Mouse (Mus musculus): Measurements from ENCODE around the gene 1700020N01Rik.

1700020N01Rik gene

GRCm38 (mm10) chr10:21604476-21604875, 11.5 kb downstream of the 1700020N01Rik start:
- DNase-seq (ENCODE audit: low spot score) = no peak

- no peak for DNase-seq (ENCODE audit: low spot score)
These were observed 12.1 kb downstream of the 1700020N01Rik start for GRCm38 (mm10) chr10:21605011-21605571.

DNA sequence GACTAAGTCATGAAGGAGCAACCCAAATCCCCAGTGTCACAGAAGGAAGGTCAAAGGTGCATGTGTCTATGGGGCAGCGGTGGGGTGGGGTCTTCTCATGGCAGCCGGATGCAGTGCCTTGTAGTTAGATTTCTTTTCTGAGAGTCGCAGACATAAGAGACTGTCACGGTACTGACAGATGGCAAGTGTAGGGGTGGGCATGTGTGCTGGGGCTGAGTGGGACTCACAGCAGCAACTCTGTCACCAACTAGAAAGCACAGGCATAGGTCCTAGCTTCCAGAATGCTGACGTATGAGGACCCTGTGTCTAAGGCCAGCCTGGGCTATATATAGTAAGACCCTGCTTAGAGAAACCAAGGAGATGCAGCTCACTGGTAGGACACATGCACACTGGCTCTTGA, 12.7 kb downstream of the 1700020N01Rik start:
- DNase-seq (ENCODE audit: low spot score) = no peak

GRCm38 (mm10) chr10:21606931-21607330, 14.0 kb downstream of the 1700020N01Rik start:
- no peak for DNase-seq (ENCODE audit: low spot score)

GRCm38 (mm10) chr10:21609583-21609982, 16.6 kb downstream of the 1700020N01Rik start:
- DNase-seq (ENCODE audit: low spot score) = no peak

- no peak for DNase-seq (ENCODE audit: low spot score)
These were observed 20.3 kb downstream of the 1700020N01Rik start for GRCm38 (mm10) chr10:21613021-21613860.

- no peak for DNase-seq (ENCODE audit: low spot score)
These were observed 21.6 kb downstream of the 1700020N01Rik start for GRCm38 (mm10) chr10:21614520-21614919.

DNA sequence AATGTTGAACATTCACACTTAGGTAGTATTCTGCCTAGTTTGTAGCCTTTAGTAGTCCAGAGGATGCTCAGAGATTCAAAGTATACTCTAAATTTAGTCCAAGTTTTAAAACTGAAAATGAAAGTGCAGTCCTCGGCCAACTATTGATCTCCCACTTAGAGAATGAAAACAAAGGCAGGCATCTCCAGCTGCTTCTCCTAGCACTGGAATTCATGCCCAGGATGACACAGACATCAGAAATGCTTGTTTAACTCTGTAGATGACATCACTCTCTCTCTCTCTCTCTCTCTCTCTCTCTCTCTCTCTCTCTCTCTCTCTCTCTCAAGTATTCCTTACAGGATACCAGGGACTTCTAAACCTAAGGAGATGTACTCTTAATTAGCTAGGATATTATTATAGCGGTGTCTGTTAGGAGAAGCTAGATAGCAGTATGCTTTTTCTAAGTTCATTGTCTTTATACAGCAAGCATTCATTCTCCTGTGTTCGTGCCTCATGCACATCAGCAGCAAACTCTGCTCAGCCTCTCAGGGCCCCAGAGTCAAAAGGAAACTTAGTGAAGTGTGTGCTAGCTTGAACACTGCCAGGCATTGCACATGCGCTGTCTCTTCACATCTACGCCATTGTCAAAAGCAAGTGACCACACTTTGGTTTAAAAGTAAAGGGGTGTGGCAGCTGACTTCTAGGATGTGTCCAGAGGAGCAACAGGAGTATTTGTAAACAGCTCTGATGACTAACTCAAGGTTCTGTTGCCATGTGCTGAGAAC, 26.0 kb downstream of the 1700020N01Rik start:
- no peak for DNase-seq (ENCODE audit: low spot score)

DNA sequence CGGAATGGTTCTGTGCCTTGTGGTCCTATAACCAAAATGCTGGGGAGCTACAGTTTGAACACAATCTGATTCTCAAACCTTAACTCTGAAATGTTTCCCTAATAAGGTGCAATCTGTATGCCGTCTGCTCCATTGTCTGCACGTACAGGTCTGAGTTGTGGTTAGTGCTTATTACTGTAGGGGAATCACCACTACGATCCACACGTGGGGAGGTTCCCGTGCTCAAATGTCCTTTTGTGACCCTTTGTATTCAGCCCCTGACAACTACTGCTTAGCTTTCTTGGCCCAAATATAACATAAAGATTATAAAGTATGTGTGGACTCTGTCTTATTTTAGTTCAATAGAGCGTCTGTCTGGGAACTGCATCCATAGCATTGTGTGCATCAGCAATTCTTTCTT, 29.1 kb downstream of the 1700020N01Rik start:
- DNase-seq (ENCODE audit: low spot score) = no peak

GRCm38 (mm10) chr10:21628555-21628954, 35.6 kb downstream of the 1700020N01Rik start:
- DNase-seq (ENCODE audit: low spot score) = no peak

DNA sequence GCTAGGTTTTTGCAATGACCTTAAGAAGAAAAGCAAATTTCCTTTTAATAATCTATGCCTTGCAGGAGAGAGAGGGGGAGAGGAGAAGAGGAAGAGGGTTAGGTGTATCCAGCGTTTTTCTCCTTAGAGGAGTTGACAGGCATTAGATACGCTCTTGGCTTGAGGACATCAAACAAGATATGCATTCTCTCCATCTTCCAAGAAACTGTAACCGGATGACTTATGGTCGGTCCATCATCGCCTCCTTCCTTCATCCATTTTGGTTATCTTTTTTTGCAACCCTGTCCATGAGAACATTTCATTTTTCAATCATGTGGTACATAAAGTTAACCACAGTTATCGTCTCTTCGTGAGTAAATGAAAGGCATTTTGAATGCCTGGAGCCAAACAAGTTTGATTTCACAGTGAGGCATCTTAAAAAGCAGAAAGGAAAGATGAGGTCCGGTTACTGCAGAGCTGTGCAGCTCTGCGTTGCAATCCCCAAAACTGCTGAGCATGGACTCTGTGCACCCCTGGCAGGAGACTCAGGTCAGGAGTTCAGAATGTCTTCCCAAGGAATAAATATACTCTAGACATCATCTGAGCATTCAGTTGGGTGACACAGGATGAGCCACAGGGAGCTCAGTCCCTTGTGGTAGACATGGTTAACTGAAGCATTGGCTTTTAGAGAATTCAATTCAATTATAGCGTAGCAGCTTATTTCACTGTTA, 36.2 kb downstream of the 1700020N01Rik start:
- no peak for DNase-seq (ENCODE audit: low spot score)

DNA sequence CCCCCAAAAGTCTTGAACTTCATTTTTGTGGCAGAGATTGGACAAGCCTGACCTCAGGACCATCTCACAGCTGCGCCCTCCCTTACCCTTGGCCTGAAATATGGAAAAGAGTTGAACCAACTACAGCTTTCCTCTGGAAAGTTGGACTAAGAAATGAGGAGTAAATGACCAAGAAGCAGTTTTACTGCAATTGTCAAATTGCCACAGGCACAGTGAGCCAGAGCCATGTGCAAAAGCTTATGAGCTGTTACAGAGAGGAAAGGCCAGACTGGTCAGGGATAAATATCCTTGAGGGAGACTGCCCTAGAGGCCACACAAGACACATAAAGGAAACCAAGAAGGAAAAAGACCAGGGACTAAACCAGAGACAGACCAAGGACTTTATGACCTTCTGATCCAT, 38.5 kb downstream of the 1700020N01Rik start:
- no peak for DNase-seq (ENCODE audit: low spot score)

DNA sequence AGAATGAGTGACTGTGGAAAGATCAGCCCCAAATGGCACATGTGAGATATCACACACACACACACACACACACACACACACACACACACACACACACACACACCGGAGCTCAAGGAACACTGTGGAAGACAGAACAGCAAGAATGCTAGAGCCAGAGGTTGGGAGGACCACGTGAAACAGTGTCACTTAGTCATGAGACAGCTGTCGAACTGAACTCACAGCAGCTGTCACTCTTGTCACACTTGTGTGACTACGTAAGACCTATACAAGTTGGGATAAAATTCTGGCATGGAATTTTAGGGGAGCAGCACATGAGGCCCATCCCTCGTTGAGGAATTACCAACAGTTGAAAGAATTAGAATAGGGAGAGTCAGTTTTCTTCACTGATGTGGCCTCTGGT, 39.7 kb downstream of the 1700020N01Rik start:
- no peak for DNase-seq (ENCODE audit: low spot score)

DNA sequence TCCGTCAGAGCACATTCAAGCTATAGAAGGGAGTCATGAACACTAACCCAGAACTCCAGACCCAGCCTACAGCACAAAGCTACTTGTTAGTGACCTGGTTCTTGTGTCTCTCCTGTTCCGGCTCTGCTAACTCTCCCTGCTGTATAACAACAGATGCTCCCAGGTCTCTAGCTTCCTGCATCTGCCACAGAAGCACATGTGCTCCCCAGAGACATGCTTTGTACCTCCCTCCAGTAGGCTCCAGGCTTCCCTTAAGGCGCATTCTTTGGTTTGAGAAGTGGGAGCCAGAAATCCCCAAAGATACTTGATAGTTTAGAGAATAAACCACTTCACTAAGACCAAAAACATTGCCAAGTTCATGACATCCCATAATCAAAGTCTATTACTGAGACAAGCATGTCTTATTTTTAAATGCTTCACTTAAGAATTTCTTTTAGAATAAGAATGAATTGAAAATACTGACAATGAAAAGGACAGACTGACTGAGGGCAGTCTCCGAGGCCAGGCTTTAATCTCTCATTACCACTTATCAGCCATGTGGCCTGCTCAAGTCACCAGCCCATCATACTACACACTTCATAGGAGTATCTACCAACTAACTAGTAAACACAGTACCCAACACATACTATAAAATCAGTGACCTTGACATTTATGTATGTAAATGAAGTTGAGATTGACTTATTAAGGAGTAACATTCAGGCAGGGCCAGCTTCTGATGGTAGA, 43.2 kb downstream of the 1700020N01Rik start:
- DNase-seq (ENCODE audit: low spot score) = no peak

DNA sequence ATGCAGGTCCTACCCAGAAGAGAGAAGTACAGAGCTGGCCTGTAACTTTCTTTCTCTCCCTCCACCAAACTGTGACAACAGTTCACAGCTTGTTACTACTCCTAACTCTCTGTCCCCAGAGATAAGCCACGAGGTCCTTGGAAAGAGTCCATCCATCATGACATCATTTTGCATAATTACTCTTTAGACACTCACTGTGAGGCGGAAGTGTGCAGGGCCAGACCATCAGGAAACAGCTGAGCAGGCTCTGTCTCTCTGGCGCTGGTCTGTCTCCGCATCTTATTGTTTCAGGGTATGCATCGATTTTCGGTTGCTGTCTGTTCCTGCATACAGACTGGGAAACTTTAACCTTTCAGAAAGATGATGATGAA, 43.8 kb downstream of the 1700020N01Rik start:
- DNase-seq (ENCODE audit: low spot score) = no peak

DNA sequence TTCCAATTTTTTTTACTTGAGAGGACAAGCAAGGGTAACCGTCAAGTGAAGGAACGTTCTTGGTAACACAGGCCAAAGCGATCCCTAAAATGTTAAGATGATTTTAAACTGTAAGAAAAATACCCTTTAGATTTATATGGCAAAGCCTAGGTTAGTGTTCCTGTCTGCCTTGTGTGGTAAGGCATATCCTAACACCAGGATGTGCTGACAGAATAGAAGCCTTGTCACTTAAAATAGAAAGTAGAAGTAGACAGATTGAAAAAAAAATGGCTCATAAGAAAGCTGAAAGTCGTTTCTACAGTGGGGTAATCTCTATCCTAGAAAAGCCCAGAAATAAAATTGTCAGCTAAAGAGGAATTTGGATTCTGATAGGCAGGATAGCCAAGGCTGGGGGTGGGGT, 58.4 kb downstream of the 1700020N01Rik start:
- no peak for DNase-seq (ENCODE audit: low spot score)

- no peak for DNase-seq (ENCODE audit: low spot score)
These were observed 59.7 kb downstream of the 1700020N01Rik start for GRCm38 (mm10) chr10:21652426-21653345.

DNA sequence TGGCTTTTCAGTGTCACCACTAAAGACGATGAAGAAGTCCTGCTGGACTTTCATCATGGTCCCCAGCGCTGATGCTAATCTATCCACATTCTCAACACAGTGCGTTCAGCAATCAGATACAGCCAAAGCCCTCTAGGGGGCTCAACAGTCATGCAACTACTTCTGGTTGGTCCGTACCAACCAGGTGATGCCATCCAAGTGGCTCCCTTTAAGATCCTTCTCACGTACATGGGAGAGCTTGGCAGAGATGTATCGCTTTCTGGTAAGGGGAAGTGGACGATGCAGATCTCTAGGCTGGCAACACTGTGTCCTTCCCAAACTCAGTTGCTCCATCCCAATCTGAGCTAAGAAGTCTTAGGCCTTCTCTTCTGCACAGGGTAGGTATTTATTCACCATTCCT, 60.5 kb downstream of the 1700020N01Rik start:
- DNase-seq (ENCODE audit: low spot score) = no peak

DNA sequence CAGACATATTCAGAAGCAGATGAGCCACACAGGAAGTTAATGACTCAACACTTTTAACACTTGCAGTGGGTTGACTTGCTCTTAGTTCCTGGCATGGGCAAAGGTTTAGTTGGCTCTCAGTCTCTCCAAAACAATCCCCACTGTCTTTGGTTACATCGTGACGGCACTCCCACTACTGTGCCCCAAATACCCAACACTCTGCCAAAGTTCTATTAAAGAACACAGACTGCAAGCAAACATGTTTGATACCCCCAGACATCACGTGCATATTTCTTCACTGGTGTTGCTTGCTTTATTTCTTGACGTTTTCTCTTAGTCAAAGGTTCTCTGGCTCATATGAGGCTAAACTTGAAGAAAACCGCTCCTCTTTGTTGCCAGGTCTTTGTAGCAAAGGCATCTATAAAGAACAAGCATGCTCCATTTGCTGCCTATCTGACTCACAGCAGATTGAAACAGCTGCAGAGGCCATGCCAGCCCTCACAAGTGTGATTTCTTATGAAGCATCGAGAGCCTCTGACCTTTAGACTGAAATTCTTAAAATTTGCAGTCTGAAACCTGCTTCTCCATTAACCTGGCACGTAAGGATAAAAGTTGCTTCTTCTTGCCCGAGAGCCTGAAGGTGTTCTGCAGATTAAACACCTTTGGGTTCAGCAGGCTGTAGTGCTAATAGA, 66.8 kb downstream of the 1700020N01Rik start:
- DNase-seq (ENCODE audit: low spot score) = no peak

GRCm38 (mm10) chr10:21668976-21669375, 76.0 kb downstream of the 1700020N01Rik start:
- peak; percentile 38 for DNase-seq (ENCODE audit: low spot score)
